Mouse (Mus musculus) embryonic facial prominence, embryonic 12.5 days (tissue): ENCODE measurements around the gene Eif4ebp2. TPM values are rescaled to one million over a fixed set of nuclear protein-coding genes. Genes with fewer than 3 reads are reported as not detected.

ENCODE experiments used
- ATAC-seq: fragments of 200-750 bp; cut with Nextera tagmentation; 2 replicates; pipeline ENCODE4 v1.8.0; 2017; ENCODE audit not compliant: insufficient number of reproducible peaks, insufficient read depth, low FRiP score, low TSS enrichment
- H3K27ac ChIP-seq: fragments of 300-500 bp; sonication (generic); 2 replicates; pipeline ENCODE4 v1.5.1; 2016; ENCODE audit warnings: mild to moderate bottlenecking
- H3K27me3 ChIP-seq: fragments of 300-500 bp; sonication (generic); 2 replicates; pipeline ENCODE4 v1.6.1; 2016; ENCODE audit warnings: mild to moderate bottlenecking, moderate library complexity
- H3K36me3 ChIP-seq: fragments of 300-500 bp; sonication (generic); 2 replicates; pipeline ENCODE4 v1.6.1; 2016; ENCODE audit warnings: mild to moderate bottlenecking
- H3K4me1 ChIP-seq: fragments of 300-500 bp; sonication (generic); 2 replicates; pipeline ENCODE4 v1.6.1; 2016
- H3K4me2 ChIP-seq: fragments of 300-500 bp; sonication (generic); replicated peaks from 2 replicates; pipeline ENCODE4 v1.6.1; 2016; ENCODE audit warnings: mild to moderate bottlenecking, moderate library complexity
- H3K4me3 ChIP-seq: fragments of 300-500 bp; sonication (generic); 2 replicates; pipeline ENCODE4 v1.5.1; 2016; ENCODE audit warnings: mild to moderate bottlenecking
- H3K9ac ChIP-seq: fragments of 300-500 bp; sonication (generic); 2 replicates; pipeline ENCODE4 v1.6.1; 2016; ENCODE audit warnings: mild to moderate bottlenecking, moderate library complexity
- H3K9me3 ChIP-seq: fragments of 300-500 bp; sonication (generic); 2 replicates; pipeline ENCODE4 v1.6.1; 2016; ENCODE audit warnings: mild to moderate bottlenecking, moderate library complexity
- WGBS: fragments of 180-500 bp; shearing (Covaris S2); methylation state at CpG from one replicate; pipeline ENCODE4 v1.1.7; 2016; 5-methylcytosine and 5-hydroxymethylcytosine counted together
- polyA plus RNA-seq: library from polyadenylated mRNA; unstranded; fragments of >200 nt; fragmentation: Nextera tagmentation; extraction: Ambion mirVana; gene quantifications from 2 replicates; pipeline ENCODE4 v1.2.1, GENCODE M21; 2016

Eif4ebp2 gene
- polyA plus RNA-seq: 60.4 and 64.9 TPM in 2 replicates

DNA sequence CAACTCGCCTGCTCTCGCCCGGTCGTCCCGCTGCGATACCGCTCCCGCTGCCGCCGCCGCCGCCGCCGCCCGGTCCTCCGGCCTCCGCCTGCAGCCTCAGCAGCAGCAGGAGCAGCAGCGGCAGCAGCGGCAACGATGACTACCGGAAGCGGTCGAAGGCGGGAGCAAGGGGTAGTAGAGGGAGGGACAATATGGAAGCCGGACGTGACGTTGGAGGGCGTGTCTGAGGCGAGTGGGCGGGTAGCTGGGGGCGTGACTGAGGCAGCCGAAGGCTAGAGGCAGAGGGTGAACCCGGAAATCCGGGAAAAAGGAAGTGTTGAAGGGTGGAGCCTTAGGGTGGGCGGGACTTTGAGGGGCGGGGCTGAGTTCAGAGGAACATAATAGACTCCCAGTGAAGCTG is at the start of gene Eif4ebp2:
Gene Eif4ebp2 (minus strand): TSS at position 17 of the 400 bp plus-strand sequence.
- Histone ChIP-seq H3K27me3 (no peaks in the 10 kb centered on the region), H3K4me2 (peak within 1 kb of the TSS; percentile 86), H3K36me3 (no peaks in the 10 kb centered on the region; the same call in 1 of the 2 replicates), H3K9me3 (no peaks in the 10 kb centered on the region), H3K4me3 (peak within 1 kb of the TSS; percentile 96), H3K27ac (peak within 1 kb of the TSS; percentile 78), H3K4me1 (peaks cover 30% of the 10 kb centered on the region), H3K9ac (peak within 1 kb of the TSS; percentile 92)
- peak; percentile 93 for ATAC-seq
- under 1% methylated on average over 34 of the region's 36 CpGs for WGBS

- H3K36me3 ChIP-seq: no peaks in the 10 kb centered on the region
- no peak overlapping the region for H3K4me3 ChIP-seq
- 51% methylated on average over 7 of the region's 7 CpGs for WGBS
- H3K27ac ChIP-seq: no peak overlapping the region
- H3K4me1 ChIP-seq: peaks cover 11% of the 10 kb centered on the region
- no peaks in the 10 kb centered on the region for H3K27me3 ChIP-seq
- H3K4me2 ChIP-seq: no peak overlapping the region
- no peak overlapping the region for H3K9ac ChIP-seq
- H3K9me3 ChIP-seq: no peaks in the 10 kb centered on the region
- no peak for ATAC-seq
Observed at GRCm38 (mm10) chr10:61500756-61501155, 48.3 kb upstream of the Eif4ebp2 start.

DNA sequence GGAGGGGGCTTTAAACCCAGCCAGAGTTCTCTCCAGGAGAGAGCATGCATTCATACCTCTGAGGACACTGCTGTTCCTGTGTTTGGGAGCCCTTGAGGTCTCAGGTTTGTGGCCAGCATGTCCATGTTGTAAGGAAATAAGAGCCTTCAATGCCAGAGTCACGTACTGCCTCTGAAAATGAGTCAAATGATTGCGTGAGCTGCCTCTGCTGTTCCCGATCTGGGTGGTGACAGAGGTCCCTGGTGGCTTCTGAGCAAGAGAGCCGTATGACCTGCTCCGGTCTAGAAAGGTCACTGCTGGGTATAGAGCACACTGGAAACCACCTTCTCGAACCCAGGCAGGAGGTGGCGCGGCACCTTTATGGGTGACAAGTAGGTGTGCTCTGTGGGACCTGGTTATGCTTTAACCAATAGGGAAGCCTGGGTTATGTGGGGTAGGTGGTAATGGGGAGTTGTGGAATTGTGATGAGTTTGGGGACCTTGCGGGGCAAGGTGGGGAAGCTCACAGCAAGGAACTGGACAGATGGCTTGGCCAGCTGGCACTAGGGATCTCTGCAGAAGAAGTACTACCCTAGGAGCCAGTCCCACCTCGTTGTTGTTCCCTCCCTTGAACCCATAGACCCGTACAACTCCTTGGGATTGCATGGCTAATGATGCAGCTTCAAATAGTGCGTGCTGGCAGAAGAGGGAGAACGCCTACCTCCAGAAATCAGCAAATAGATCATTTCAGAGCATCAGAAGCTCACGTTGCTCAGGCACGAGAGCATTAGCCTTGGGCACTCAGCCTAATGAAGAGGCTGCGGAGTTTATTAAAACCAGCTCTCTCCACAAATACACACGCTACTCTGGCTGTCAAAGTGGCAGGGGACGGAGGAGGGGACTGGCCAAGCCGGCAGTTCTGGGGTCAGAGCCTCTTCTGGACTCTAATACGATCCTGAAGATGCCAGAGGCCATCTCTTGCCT is 47.3 kb upstream of the Eif4ebp2 start:
- Histone ChIP-seq H3K9ac (no peak overlapping the region), H3K9me3 (no peaks in the 10 kb centered on the region), H3K4me1 (peaks cover 21% of the 10 kb centered on the region), H3K36me3 (no peaks in the 10 kb centered on the region), H3K27me3 (no peaks in the 10 kb centered on the region), H3K4me3 (no peak overlapping the region), H3K4me2 (no peak overlapping the region), H3K27ac (no peak overlapping the region)
- 61% methylated on average over 20 of the region's 20 CpGs for WGBS
- no peak for ATAC-seq

- H3K27ac ChIP-seq: peak overlapping the region; percentile 87
- no peaks in the 10 kb centered on the region for H3K36me3 ChIP-seq
- H3K9ac ChIP-seq: peak overlapping the region; percentile 12; the same call in 1 of the 2 replicates
- H3K4me3 ChIP-seq: no peak overlapping the region
- no peaks in the 10 kb centered on the region for H3K27me3 ChIP-seq
- no peak for ATAC-seq
- H3K9me3 ChIP-seq: no peaks in the 10 kb centered on the region
- WGBS: 31% methylated on average over 9 of the region's 9 CpGs
- no peak overlapping the region; the same call in 1 of the 2 replicates for H3K4me2 ChIP-seq
- peaks cover 29% of the 10 kb centered on the region for H3K4me1 ChIP-seq
Observed at GRCm38 (mm10) chr10:61496231-61496630, 43.8 kb upstream of the Eif4ebp2 start.

DNA sequence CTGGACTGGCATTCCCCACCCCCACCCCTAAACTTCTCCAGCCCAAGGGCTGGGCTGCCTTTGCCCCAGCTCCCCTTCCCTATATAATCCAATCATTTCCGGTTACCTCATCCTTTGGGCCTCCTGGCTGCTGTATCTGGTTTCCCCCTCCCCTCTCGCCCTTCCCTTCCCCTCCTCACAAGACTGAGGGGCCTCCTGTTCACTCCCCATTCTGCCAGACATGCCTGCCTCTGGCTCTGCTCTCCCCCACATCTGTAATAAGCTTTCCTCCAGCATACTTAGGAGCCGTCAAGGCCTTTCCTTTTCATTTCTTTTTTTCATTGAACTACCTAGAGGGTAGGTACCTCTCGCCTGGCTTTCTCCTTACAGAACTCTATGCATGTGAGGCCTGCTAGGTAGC is 43.0 kb upstream of the Eif4ebp2 start:
- H3K4me1 ChIP-seq: peaks cover 29% of the 10 kb centered on the region
- 22% methylated on average over 4 of the region's 4 CpGs for WGBS
- peak overlapping the region; percentile 87 for H3K27ac ChIP-seq
- no peaks in the 10 kb centered on the region for H3K36me3 ChIP-seq
- H3K9ac ChIP-seq: no peak overlapping the region
- peak; percentile 65; the same call in 1 of the 2 replicates for ATAC-seq
- no peaks in the 10 kb centered on the region for H3K27me3 ChIP-seq
- H3K4me3 ChIP-seq: no peak overlapping the region
- no peaks in the 10 kb centered on the region for H3K9me3 ChIP-seq
- no peak overlapping the region for H3K4me2 ChIP-seq

GRCm38 (mm10) chr10:61492040-61492439 is 39.6 kb upstream of the Eif4ebp2 start:
- no peak overlapping the region for H3K27ac ChIP-seq
- H3K27me3 ChIP-seq: no peaks in the 10 kb centered on the region
- no peaks in the 10 kb centered on the region for H3K9me3 ChIP-seq
- H3K4me1 ChIP-seq: peaks cover 29% of the 10 kb centered on the region
- no peaks in the 10 kb centered on the region for H3K36me3 ChIP-seq
- 9% methylated on average over 11 of the region's 11 CpGs for WGBS
- no peak overlapping the region for H3K4me3 ChIP-seq
- no peak overlapping the region for H3K4me2 ChIP-seq
- no peak for ATAC-seq
- H3K9ac ChIP-seq: no peak overlapping the region

GRCm38 (mm10) chr10:61491573-61491972 is 39.1 kb upstream of the Eif4ebp2 start:
- Histone ChIP-seq H3K4me2 (no peak overlapping the region), H3K9me3 (no peaks in the 10 kb centered on the region), H3K4me3 (no peak overlapping the region), H3K4me1 (peaks cover 26% of the 10 kb centered on the region), H3K27ac (no peak overlapping the region), H3K9ac (no peak overlapping the region), H3K27me3 (no peaks in the 10 kb centered on the region), H3K36me3 (no peaks in the 10 kb centered on the region)
- WGBS: 40% methylated on average over 8 of the region's 8 CpGs
- ATAC-seq: no peak

GRCm38 (mm10) chr10:61488522-61489110 is 36.2 kb upstream of the Eif4ebp2 start:
- Histone ChIP-seq H3K27ac (no peak overlapping the region), H3K4me1 (no peaks in the 10 kb centered on the region), H3K9ac (no peak overlapping the region), H3K27me3 (no peaks in the 10 kb centered on the region), H3K9me3 (no peaks in the 10 kb centered on the region), H3K4me2 (no peak overlapping the region), H3K4me3 (no peak overlapping the region), H3K36me3 (no peaks in the 10 kb centered on the region)
- WGBS: 87% methylated on average over 6 of the region's 6 CpGs
- ATAC-seq: no peak

DNA sequence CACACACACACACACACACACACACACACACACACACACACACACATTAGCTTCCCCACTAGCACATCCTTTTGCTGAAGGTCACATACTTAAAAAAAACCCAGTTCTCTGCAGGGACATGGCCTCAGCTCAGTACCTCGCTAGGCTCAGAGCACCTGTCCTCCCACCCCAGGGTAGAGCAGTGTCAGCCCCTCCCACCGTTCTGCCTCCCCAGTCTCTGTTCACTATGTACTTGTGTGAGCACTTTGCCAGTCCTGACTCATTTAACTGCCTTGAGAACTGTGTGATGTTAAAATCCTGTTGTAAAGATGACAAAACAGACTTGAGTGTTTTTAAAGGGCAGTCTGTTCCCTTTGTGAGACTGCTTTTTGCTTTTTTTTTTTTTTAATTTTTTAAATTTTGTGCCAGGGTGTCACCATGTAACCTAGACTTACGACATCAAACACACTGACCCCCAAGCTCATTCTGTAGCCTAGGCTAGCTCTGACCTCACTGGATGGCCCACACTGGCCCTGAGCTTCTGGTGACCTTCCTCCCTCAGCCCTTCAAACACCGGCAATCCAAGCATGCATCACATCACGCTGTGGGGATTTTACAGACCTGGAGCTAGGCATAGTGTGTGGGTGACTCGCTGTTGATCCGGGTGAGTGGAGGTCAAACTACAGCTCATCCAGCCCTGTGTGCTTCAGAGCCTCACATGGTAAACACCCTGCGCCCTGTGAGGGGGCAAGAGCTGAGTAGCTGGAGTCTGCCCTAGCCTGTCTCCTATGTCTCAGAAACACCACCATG is 34.3 kb upstream of the Eif4ebp2 start:
- no peaks in the 10 kb centered on the region for H3K27me3 ChIP-seq
- no peak for ATAC-seq
- H3K4me1 ChIP-seq: no peaks in the 10 kb centered on the region
- no peak overlapping the region for H3K9ac ChIP-seq
- H3K27ac ChIP-seq: no peak overlapping the region
- no peaks in the 10 kb centered on the region for H3K36me3 ChIP-seq
- WGBS: 89% methylated on average over 8 of the region's 8 CpGs
- H3K4me3 ChIP-seq: no peak overlapping the region
- H3K9me3 ChIP-seq: no peaks in the 10 kb centered on the region
- H3K4me2 ChIP-seq: no peak overlapping the region

- no peak for ATAC-seq
- Histone ChIP-seq H3K27me3 (no peaks in the 10 kb centered on the region), H3K4me2 (no peak overlapping the region), H3K4me3 (no peak overlapping the region), H3K9me3 (no peaks in the 10 kb centered on the region), H3K4me1 (no peaks in the 10 kb centered on the region), H3K36me3 (no peaks in the 10 kb centered on the region), H3K27ac (no peak overlapping the region), H3K9ac (no peak overlapping the region)
- WGBS: 82% methylated on average over 11 of the region's 11 CpGs
Observed at GRCm38 (mm10) chr10:61484801-61485200, 32.3 kb upstream of the Eif4ebp2 start.

DNA sequence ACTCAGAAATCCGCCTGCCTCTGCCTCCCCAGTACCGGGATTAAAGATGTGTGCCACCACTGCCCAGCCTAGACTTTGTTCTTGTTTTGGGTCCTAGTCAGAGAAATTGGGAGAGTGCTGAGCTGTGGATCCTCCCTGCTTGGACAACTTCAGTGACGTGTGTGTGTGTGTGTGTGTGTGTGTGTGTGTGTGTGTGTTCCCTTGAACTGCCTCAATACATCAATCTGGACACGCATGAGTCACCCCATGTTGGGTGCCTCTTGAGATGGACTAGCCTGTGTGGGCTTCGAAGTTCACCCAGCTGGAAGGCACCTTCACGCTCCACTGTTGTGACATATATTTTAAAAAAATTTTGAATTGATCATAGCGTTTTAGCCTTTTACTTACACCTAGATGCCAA is 30.3 kb upstream of the Eif4ebp2 start:
- H3K27me3 ChIP-seq: no peaks in the 10 kb centered on the region
- H3K9me3 ChIP-seq: no peaks in the 10 kb centered on the region
- H3K4me1 ChIP-seq: no peaks in the 10 kb centered on the region
- H3K27ac ChIP-seq: no peak overlapping the region
- no peaks in the 10 kb centered on the region for H3K36me3 ChIP-seq
- H3K9ac ChIP-seq: no peak overlapping the region
- WGBS: 94% methylated on average over 7 of the region's 7 CpGs
- no peak for ATAC-seq
- H3K4me2 ChIP-seq: no peak overlapping the region
- no peak overlapping the region for H3K4me3 ChIP-seq
